Mouse (Mus musculus): ENCODE results near the gene AU022252.

DNA sequence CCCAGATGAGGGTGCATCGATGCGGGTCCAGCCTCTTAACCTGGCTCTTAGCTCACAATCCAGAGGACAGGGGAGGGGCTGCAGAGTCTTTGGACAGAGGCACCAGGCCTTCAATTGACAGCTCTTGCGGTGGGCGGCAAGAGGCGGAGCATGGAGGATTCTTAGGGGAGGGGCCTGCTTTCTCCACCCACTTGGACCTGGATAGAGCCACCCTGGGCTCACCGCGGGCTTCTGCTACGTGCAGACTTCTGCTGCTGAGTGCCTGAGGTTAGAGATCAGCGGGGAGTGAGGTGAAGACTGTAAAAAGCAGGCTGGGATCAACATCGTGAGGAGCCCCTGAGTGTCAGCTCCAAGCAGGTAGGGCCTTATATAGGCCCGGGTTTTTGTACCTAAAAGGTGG lies 14.3 kb downstream of the AU022252 start, which contains the start of gene Tmem269:
- no peak for TF ChIP-seq CTCF (IDR thresholded peaks at IDR 0.05; ENCODE audit: control insufficient read depth, insufficient read depth, low read length)
- no peak for TF ChIP-seq POLR2A (IDR thresholded peaks at IDR 0.05; ENCODE audit: borderline replicate concordance, control insufficient read depth, low read depth, low read length)
